Mouse (Mus musculus) heart, postnatal 14 days (tissue): ENCODE results near the gene Klk8. TPM values are rescaled to one million over a fixed set of nuclear protein-coding genes. Genes with fewer than 3 reads are reported as not detected.

Experiments
- DNase-seq, 2 experiments: peaks; one replicate each; pipeline ENCODE4 v3.0.0; 2021 to 2022
- intact Hi-C: fragments of 180-260 bp; cut with DNase I; formaldehyde crosslinking; loops from one replicate; pipeline ENCODE4 v1.15.1; 2025
- total RNA-seq, 2 experiments: library from RNA; stranded (reverse); gene quantifications; 2 replicates each; pipeline ENCODE4 v1.2.3; 2021

Gene Klk8
- total RNA-seq, 2 experiments from 2014 or later, result 10.6 to 14.2 TPM

GRCm38 (mm10) chr7:43788096-43788495, 9.3 kb upstream of the Klk8 start:
- DNase-seq, result no peak

GRCm38 (mm10) chr7:43789295-43789694, 8.1 kb upstream of the Klk8 start:
- intact Hi-C loops, result loop anchor here (5.0 kb wide), 1 partner anchor 103 kb away; no protein-coding TSS in a partner anchor
- DNase-seq, result no peak

More at GRCm38 (mm10) chr7:43788096-43788495, 9.3 kb upstream of the Klk8 start:
- intact Hi-C loops, result loop anchor here (5.0 kb wide), 1 partner anchor 104 kb away; no protein-coding TSS in a partner anchor

GRCm38 (mm10) chr7:43791591-43791990, 5.8 kb upstream of the Klk8 start, which contains the start of gene Klk9:
Gene Klk9 (plus strand): TSS chr7:43791891.
- intact Hi-C loops, result no loop called here
- no peak for DNase-seq

GRCm38 (mm10) chr7:43796355-43796754, 1.0 kb upstream of the Klk8 start:
- DNase-seq, result no peak

GRCm38 (mm10) chr7:43797844-43798462, 576 bp downstream of the Klk8 start:
- intact Hi-C loops, result no loop called here
- no peak for DNase-seq

More at GRCm38 (mm10) chr7:43796355-43796754, 1.0 kb upstream of the Klk8 start:
- intact Hi-C loops, result no loop called here

- no peak for DNase-seq
- intact Hi-C loops, result no loop called here
Observed at GRCm38 (mm10) chr7:43799876-43800275, 2.5 kb downstream of the Klk8 start.

- intact Hi-C loops, result no loop called here
- DNase-seq, result no peak
Observed at GRCm38 (mm10) chr7:43810994-43811393, 13.6 kb downstream of the Klk8 start, which contains the start of gene Klk7. Gene Klk7 (plus strand): TSS chr7:43811294.

- DNase-seq, result no peak
Observed at GRCm38 (mm10) chr7:43815211-43815610, 17.8 kb downstream of the Klk8 start.

GRCm38 (mm10) chr7:43816746-43817145, 19.4 kb downstream of the Klk8 start:
- no peak for DNase-seq
- intact Hi-C loops, result no loop called here

More at GRCm38 (mm10) chr7:43815211-43815610, 17.8 kb downstream of the Klk8 start:
- intact Hi-C loops, result no loop called here

- no peak for DNase-seq
- intact Hi-C loops, result no loop called here
Observed at GRCm38 (mm10) chr7:43821581-43821980, 24.2 kb downstream of the Klk8 start.

- intact Hi-C loops, result no loop called here
- DNase-seq, result no peak
Observed at GRCm38 (mm10) chr7:43824199-43824598, 26.8 kb downstream of the Klk8 start, which contains the start of gene Klk6. Gene Klk6 (plus strand): TSS chr7:43824499.

- intact Hi-C loops, result no loop called here
- DNase-seq, result no peak
Observed at GRCm38 (mm10) chr7:43826056-43826455, 28.7 kb downstream of the Klk8 start.

- no peak for DNase-seq
- intact Hi-C loops, result no loop called here
Observed at GRCm38 (mm10) chr7:43827706-43828105, 30.3 kb downstream of the Klk8 start.

- intact Hi-C loops, result no loop called here
- no peak for DNase-seq
Observed at GRCm38 (mm10) chr7:43829006-43829405, 31.6 kb downstream of the Klk8 start.

GRCm38 (mm10) chr7:43841701-43842100, 44.3 kb downstream of the Klk8 start, which contains the start of gene Klk5:
Gene Klk5 (plus strand): TSS chr7:43841971.
- intact Hi-C loops, result no loop called here
- no peak for DNase-seq

GRCm38 (mm10) chr7:43843801-43844200, 46.4 kb downstream of the Klk8 start:
- no peak for DNase-seq
- intact Hi-C loops, result no loop called here

- DNase-seq, result no peak
- intact Hi-C loops, result no loop called here
Observed at GRCm38 (mm10) chr7:43851616-43852015, 54.2 kb downstream of the Klk8 start.

Other genes with a start within 250 kb of the Klk8 start
- gene Zfp658, start 235.3 kb upstream of the Klk8 start, total RNA-seq, result under 1 TPM; 0.98 to 1.00 TPM
- 1 to 10 TPM; 5.8 to 7.3 TPM for gene Zfp719, start 218.0 kb upstream of the Klk8 start, total RNA-seq
- not detected for gene Zfp819, start 190.4 kb upstream of the Klk8 start, total RNA-seq
- not detected for gene Ceacam18, start 162.9 kb upstream of the Klk8 start, total RNA-seq
- gene Siglece, start 137.4 kb upstream of the Klk8 start, total RNA-seq, result 1 to 10 TPM; 1.2 TPM
- gene Ctu1, start 125.6 kb upstream of the Klk8 start, total RNA-seq, result 1 to 10 TPM; 3.9 to 4.0 TPM
- not detected for gene Klk14, start 107.2 kb upstream of the Klk8 start, total RNA-seq
- gene Klk13, start 85.0 kb upstream of the Klk8 start, total RNA-seq, result not detected
- not detected for gene Klk12, start 28.7 kb upstream of the Klk8 start, total RNA-seq
- under 1 TPM in 1 of 2 experiments, not detected in 1; 0.17 TPM for gene Klk11, start 23.0 kb upstream of the Klk8 start, total RNA-seq
- under 1 TPM; 0.22 to 0.33 TPM for gene Klk10, start 16.5 kb upstream of the Klk8 start, total RNA-seq
- gene Klk9, start 5.7 kb upstream of the Klk8 start, total RNA-seq, result not detected
- gene Klk7, start 13.7 kb downstream of the Klk8 start, total RNA-seq, result under 1 TPM; 0.19 to 0.20 TPM
- not detected for gene Klk6, start 26.9 kb downstream of the Klk8 start, total RNA-seq
- gene Klk5, start 44.4 kb downstream of the Klk8 start, total RNA-seq, result not detected
- not detected for gene Klk4, start 83.6 kb downstream of the Klk8 start, total RNA-seq
- gene Klk15, start 136.2 kb downstream of the Klk8 start, total RNA-seq, result not detected
- gene Klk1b8, start 153.1 kb downstream of the Klk8 start, total RNA-seq, result not detected
- gene Klk1b1, start 169.2 kb downstream of the Klk8 start, total RNA-seq, result not detected
- not detected for gene Klk1b9, start 178.5 kb downstream of the Klk8 start, total RNA-seq
- not detected for gene Klk1b11, start 198.3 kb downstream of the Klk8 start, total RNA-seq
- not detected for gene Klk1b26, start 214.6 kb downstream of the Klk8 start, total RNA-seq